In the genomic region with DNA sequence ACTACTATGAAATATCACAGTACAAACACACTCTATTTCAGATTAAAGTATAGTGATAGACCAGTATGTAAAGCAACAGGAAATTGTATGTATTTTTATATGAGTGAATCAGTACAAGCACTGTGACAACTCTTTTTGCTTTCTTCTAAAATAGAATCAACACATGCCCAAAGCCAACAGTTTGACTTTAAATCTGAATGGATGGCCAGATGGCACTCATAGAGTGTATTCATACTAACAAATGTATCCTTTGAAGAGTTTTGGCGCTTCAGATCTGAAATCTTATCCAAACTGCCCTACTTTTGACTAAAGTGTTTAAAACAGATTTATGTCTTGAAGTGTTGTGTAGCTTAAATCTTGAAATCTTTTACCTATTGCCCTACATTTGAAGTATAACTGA, we compare ENCODE assay signal across 17 mouse cellular contexts.
"Had no signal": no experiment of that assay in that cellular context is flagged by ENCODE, and none has a peak within 500 bp of the region (broad histone marks: within the 10 kb centered on the region; RNA-seq: fewer than 3 reads in every experiment).

No protein-coding gene starts in this region.

- H3K27me3 ChIP-seq: kidney, embryonic 15.5 days; liver, embryonic 13.5 days; neural tube, embryonic 12.5 days; neural tube, embryonic 15.5 days; stomach, embryonic 15.5 days had no signal

- H3K27ac ChIP-seq: kidney, embryonic 15.5 days; liver, embryonic 13.5 days; neural tube, embryonic 12.5 days; neural tube, embryonic 15.5 days; stomach, embryonic 15.5 days had no signal

- H3K9ac ChIP-seq: kidney, embryonic 15.5 days; liver, embryonic 13.5 days; neural tube, embryonic 12.5 days; neural tube, embryonic 15.5 days; stomach, embryonic 15.5 days had no signal

- H3K9me3 ChIP-seq: kidney, embryonic 15.5 days; liver, embryonic 13.5 days; neural tube, embryonic 12.5 days; neural tube, embryonic 15.5 days; stomach, embryonic 15.5 days had no signal

- H3K4me3 ChIP-seq: kidney, embryonic 15.5 days; liver, embryonic 13.5 days; neural tube, embryonic 12.5 days; neural tube, embryonic 15.5 days; stomach, embryonic 15.5 days had no signal

- H3K36me3 ChIP-seq: kidney, embryonic 15.5 days; liver, embryonic 13.5 days; neural tube, embryonic 12.5 days; neural tube, embryonic 15.5 days; stomach, embryonic 15.5 days had no signal

- DNase-seq: kidney, adult 11 months; kidney, adult 8-10 months; kidney, postnatal 10 days; kidney, postnatal 36 days; liver, embryonic 13.5 days; lung, adult 2 months; lung, postnatal 14 days; lung, postnatal 4 days; midbrain, embryonic 14.5 days; spleen, adult 18-20 months; thymus, adult 18-20 months; thymus, postnatal 36 days had no signal

- H3K4me1 ChIP-seq: kidney, embryonic 15.5 days; liver, embryonic 13.5 days; neural tube, embryonic 12.5 days; neural tube, embryonic 15.5 days; stomach, embryonic 15.5 days had no signal

- H3K4me2 ChIP-seq: kidney, embryonic 15.5 days; liver, embryonic 13.5 days; midbrain, embryonic 11.5 days; neural tube, embryonic 12.5 days; neural tube, embryonic 15.5 days; stomach, embryonic 15.5 days had no signal
